In genomic region chr12:89689086-89689485, GRCm38 (mm10) we compare ENCODE assay signal across 22 mouse cellular contexts.
DNase-seq lines count a peak whose midpoint lies in the region; ATAC-seq lines count a peak whose summit lies in the region.
"Had no signal": no experiment of that assay in that cellular context is flagged by ENCODE, and none has a peak within 500 bp of the region (broad histone marks: within the 10 kb centered on the region; RNA-seq: fewer than 3 reads in every experiment).

No protein-coding gene starts in this region.

- no peak overlapping the region for H3K27ac ChIP-seq in forebrain, embryonic 11.5 days (ENCODE audit: low read depth, low read length)
- no peak overlapping the region for H3K27ac ChIP-seq in forebrain, embryonic 14.5 days (ENCODE audit: low read depth, low read length)
- H3K27ac ChIP-seq: forebrain, embryonic 13.5 days; heart, adult 2 months; heart, embryonic 15.5 days; hindbrain, embryonic 10.5 days; limb, embryonic 12.5 days; liver, embryonic 13.5 days; stomach, postnatal 0 days had no signal

- no peak overlapping the region for H3K4me3 ChIP-seq in forebrain, embryonic 11.5 days (ENCODE audit: low read depth, low read length)
- no peak overlapping the region for H3K4me3 ChIP-seq in forebrain, embryonic 14.5 days (ENCODE audit: low read depth, low read length)
- H3K4me3 ChIP-seq: forebrain, embryonic 13.5 days; heart, adult 2 months; heart, embryonic 15.5 days; hindbrain, embryonic 10.5 days; limb, embryonic 12.5 days; liver, embryonic 13.5 days; myocyte had no signal

- intact Hi-C loops in left cerebral cortex, postnatal 14 days (cut with DNase I) = no loop called here

- H3K4me2 ChIP-seq in forebrain, embryonic 11.5 days (ENCODE audit: low read depth, low read length, severe bottlenecking) = no peak overlapping the region
- no peak overlapping the region for H3K4me2 ChIP-seq in forebrain, embryonic 14.5 days (ENCODE audit: low read length)
- H3K4me2 ChIP-seq: forebrain, embryonic 13.5 days; heart, embryonic 15.5 days; limb, embryonic 12.5 days; liver, embryonic 13.5 days had no signal

- H3K27me3 ChIP-seq in forebrain, embryonic 11.5 days (ENCODE audit: control insufficient read depth, insufficient read depth, low read length) = no peaks in the 10 kb centered on the region
- H3K27me3 ChIP-seq in forebrain, embryonic 14.5 days (replicated peaks; ENCODE audit: control insufficient read depth, insufficient read depth, low read length) = no peaks in the 10 kb centered on the region
- H3K27me3 ChIP-seq: forebrain, embryonic 13.5 days; heart, embryonic 15.5 days; limb, embryonic 12.5 days; liver, embryonic 13.5 days had no signal

- no peaks in the 10 kb centered on the region for H3K9me3 ChIP-seq in forebrain, embryonic 11.5 days (ENCODE audit: control insufficient read depth, low read length)
- no peaks in the 10 kb centered on the region for H3K9me3 ChIP-seq in forebrain, embryonic 14.5 days (replicated peaks; ENCODE audit: control insufficient read depth, low read length)
- H3K9me3 ChIP-seq: forebrain, embryonic 13.5 days; heart, embryonic 15.5 days; hindbrain, embryonic 10.5 days; limb, embryonic 12.5 days; liver, embryonic 13.5 days had no signal

- H3K9ac ChIP-seq in forebrain, embryonic 11.5 days (ENCODE audit: low read length) = no peak overlapping the region
- H3K9ac ChIP-seq in forebrain, embryonic 14.5 days (ENCODE audit: low read length) = no peak overlapping the region
- H3K9ac ChIP-seq: forebrain, embryonic 13.5 days; heart, embryonic 15.5 days; limb, embryonic 12.5 days; liver, embryonic 13.5 days had no signal

- DNase-seq in frontal cortex, postnatal 10 days (ENCODE audit: low spot score in 2 of 2) = no peak
- DNase-seq in cerebellum, adult 18-20 months = peak; percentile 49 to 58
- peak; percentile 42 to 66 for DNase-seq in layer of hippocampus, adult 18-20 months (ENCODE audit: low spot score in 2 of 2)
- DNase-seq in left cerebral cortex, postnatal 14 days (ENCODE audit: low spot score in 2 of 2) = peak; percentile 32 to 35
- DNase-seq in forebrain, embryonic 11.5 days (ENCODE audit: low spot score) = no peak
- no peak for DNase-seq in lung, adult 18-20 months
- DNase-seq in forebrain, embryonic 14.5 days (ENCODE audit: low spot score) = no peak
- DNase-seq: gastrocnemius, postnatal 10 days; heart, adult 2 months; kidney, adult 2 months; kidney, postnatal 36 days; liver, embryonic 13.5 days; midbrain, embryonic 14.5 days; retina, postnatal 1 day; thymus, postnatal 25 days had no signal

- peak; percentile 71 for ATAC-seq in frontal cortex, adult (ENCODE audit: low TSS enrichment)
- ATAC-seq in forebrain, embryonic 11.5 days (replicated peaks; ENCODE audit: low FRiP score) = no peak
- ATAC-seq in forebrain, embryonic 14.5 days = no peak
- ATAC-seq: forebrain, embryonic 13.5 days had no signal

- H3K36me3 ChIP-seq in forebrain, embryonic 11.5 days (ENCODE audit: control insufficient read depth, insufficient read depth, low read length) = no peaks in the 10 kb centered on the region
- H3K36me3 ChIP-seq in forebrain, embryonic 14.5 days (ENCODE audit: control insufficient read depth, insufficient read depth, low read length) = no peaks in the 10 kb centered on the region
- H3K36me3 ChIP-seq: heart, embryonic 15.5 days; hindbrain, embryonic 10.5 days; limb, embryonic 12.5 days; liver, embryonic 13.5 days had no signal

- no peaks in the 10 kb centered on the region for H3K4me1 ChIP-seq in forebrain, embryonic 11.5 days (replicated peaks; ENCODE audit: control insufficient read depth, insufficient read depth, low read length)
- no peaks in the 10 kb centered on the region for H3K4me1 ChIP-seq in forebrain, embryonic 14.5 days (ENCODE audit: control insufficient read depth, insufficient read depth, low read length)
- H3K4me1 ChIP-seq: forebrain, embryonic 13.5 days; heart, embryonic 15.5 days; hindbrain, embryonic 10.5 days; limb, embryonic 12.5 days; liver, embryonic 13.5 days had no signal

- 92% methylated on average over 7 of the region's 7 CpGs for WGBS in forebrain, embryonic 11.5 days
- 92% methylated on average over 7 of the region's 7 CpGs for WGBS in forebrain, embryonic 14.5 days

Comparison
In these comparisons a context has a peak if more than half of its experiments do, and no peak if none do; other contexts are left out.
1. DNase-seq: peak in cerebellum, adult 18-20 months (2 of 2), layer of hippocampus, adult 18-20 months (2 of 2) and left cerebral cortex, postnatal 14 days (2 of 2); none in frontal cortex, postnatal 10 days (0 of 2), forebrain, embryonic 11.5 days (single experiment), lung, adult 18-20 months (0 of 2) and forebrain, embryonic 14.5 days (single experiment).